Mouse (Mus musculus): ENCODE results near the gene Ankrd34b. TPM values are rescaled to one million over a fixed set of nuclear protein-coding genes. Genes with fewer than 3 reads are reported as not detected.

Ankrd34b gene
- polyA plus RNA-seq, 1 experiment, result 0.02 TPM

DNA sequence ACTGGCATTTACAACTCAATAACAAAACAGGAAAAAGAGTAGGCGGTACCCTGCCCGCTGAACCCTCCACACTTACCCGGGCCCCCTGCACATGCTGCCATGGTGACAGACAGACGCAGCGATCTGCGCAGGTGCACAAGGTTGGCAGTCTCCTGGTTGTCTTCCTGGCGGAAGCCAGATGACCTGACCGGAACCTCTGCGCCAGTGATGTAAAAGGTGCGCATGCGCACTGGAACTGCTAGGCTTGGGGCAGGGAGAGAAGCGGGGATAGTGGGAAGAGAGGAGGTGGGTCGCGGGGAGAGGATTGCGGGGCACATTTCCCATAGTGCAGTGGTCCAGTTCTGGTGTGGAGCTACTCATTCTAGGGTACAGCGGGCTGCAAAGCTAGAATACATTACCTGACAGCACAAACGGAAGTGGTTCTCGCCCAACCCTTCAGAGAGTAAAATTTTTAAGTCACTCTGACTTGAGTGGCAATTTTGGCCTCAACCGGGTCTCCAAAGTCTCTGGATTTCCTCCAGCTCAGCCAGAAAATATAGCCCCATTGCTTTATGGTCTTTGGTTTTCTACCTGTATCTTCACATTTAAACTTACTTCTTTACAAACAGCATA, 58.3 kb downstream of the Ankrd34b start, which contains the start of gene Fam151b:
Fam151b (minus strand) TSS at position 164 of the 612 bp plus-strand sequence.
- TF ChIP-seq POLR2A (IDR thresholded peaks at IDR 0.05; ENCODE audit: borderline replicate concordance, extremely low read depth, low read depth, low read length) (peak; percentile 80; the same call in 1 of the 2 replicates), CTCF (IDR thresholded peaks at IDR 0.05; ENCODE audit: insufficient read depth, low read length) (no peak)
- Histone ChIP-seq H3K4me3 (replicated peaks; ENCODE audit: extremely low read depth, low read depth, low read length) (peak within 1 kb of the TSS; percentile 80), H3K4me1 (ENCODE audit: control insufficient read depth, insufficient read depth, low read length) (no peaks in the 10 kb centered on the region)
- WGBS, result 4% methylated on average over 19 of the region's 19 CpGs
- DNase-seq, result peak; percentile 84

DNA sequence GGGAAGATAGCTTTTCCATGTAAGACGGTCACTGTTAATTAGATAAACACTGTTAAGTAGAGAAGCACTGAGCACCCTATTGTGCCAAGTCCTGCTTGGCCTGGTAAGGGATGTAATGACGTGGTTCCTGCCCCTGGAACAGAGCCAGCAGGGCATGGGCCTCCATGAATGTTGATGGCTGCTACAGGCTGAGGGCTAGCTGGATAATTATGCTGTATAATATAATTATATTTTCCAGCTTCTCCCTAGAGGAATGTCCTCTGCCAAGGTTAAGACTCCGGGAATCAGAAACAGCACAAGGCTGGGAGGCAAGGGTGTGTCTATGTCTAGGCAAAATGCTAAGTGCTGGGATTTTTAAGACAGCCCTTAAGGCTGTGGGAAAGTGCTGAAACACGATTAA, 65.1 kb downstream of the Ankrd34b start:
- no peak for TF ChIP-seq POLR2A (IDR thresholded peaks at IDR 0.05; ENCODE audit: borderline replicate concordance, extremely low read depth, low read depth, low read length)
- TF ChIP-seq CTCF (IDR thresholded peaks at IDR 0.05; ENCODE audit: insufficient read depth, low read length), result no peak
- 58% methylated on average over 4 of the region's 4 CpGs for WGBS
- no peak for DNase-seq
- no peak overlapping the region for H3K4me3 ChIP-seq (replicated peaks; ENCODE audit: extremely low read depth, low read depth, low read length)
- no peaks in the 10 kb centered on the region for H3K4me1 ChIP-seq (ENCODE audit: control insufficient read depth, insufficient read depth, low read length)

Other genes with a start within 250 kb of the Ankrd34b start
- gene Gm20379, start 119.9 kb upstream of the Ankrd34b start, polyA plus RNA-seq (2012; rRNA removed), result not detected in 2 replicates
- 0.45 and 0.57 TPM in 2 replicates for gene Dhfr, start 71.2 kb upstream of the Ankrd34b start, polyA plus RNA-seq (2012; rRNA removed)
- gene Msh3, start 70.9 kb upstream of the Ankrd34b start, polyA plus RNA-seq (2012; rRNA removed), result 1.8 and 3.2 TPM in 2 replicates
- gene Fam151b, start 58.1 kb downstream of the Ankrd34b start, polyA plus RNA-seq (2012; rRNA removed), result 3.4 and 4.1 TPM in 2 replicates
- gene Zfyve16, start 105.0 kb downstream of the Ankrd34b start, polyA plus RNA-seq (2012; rRNA removed), result 3.1 and 5.1 TPM in 2 replicates
- gene Spz1, start 150.3 kb downstream of the Ankrd34b start, polyA plus RNA-seq (2012; rRNA removed), result not detected in 2 replicates
- 28.4 and 38.3 TPM in 2 replicates for gene Serinc5, start 185.2 kb downstream of the Ankrd34b start, polyA plus RNA-seq (2012; rRNA removed)